Mouse (Mus musculus) Muller cell, postnatal 12 days (primary cell): Measurements from ENCODE around the gene Chrnb2.

Source experiments
- DNase-seq: peaks from one replicate; pipeline ENCODE4 v3.0.0-alpha.2; 2015; ENCODE audit errors: inconsistent ontology term

Chrnb2 gene

GRCm38 (mm10) chr3:89715207-89715966, 49.0 kb downstream of the Chrnb2 start:
- no peak for DNase-seq

DNA sequence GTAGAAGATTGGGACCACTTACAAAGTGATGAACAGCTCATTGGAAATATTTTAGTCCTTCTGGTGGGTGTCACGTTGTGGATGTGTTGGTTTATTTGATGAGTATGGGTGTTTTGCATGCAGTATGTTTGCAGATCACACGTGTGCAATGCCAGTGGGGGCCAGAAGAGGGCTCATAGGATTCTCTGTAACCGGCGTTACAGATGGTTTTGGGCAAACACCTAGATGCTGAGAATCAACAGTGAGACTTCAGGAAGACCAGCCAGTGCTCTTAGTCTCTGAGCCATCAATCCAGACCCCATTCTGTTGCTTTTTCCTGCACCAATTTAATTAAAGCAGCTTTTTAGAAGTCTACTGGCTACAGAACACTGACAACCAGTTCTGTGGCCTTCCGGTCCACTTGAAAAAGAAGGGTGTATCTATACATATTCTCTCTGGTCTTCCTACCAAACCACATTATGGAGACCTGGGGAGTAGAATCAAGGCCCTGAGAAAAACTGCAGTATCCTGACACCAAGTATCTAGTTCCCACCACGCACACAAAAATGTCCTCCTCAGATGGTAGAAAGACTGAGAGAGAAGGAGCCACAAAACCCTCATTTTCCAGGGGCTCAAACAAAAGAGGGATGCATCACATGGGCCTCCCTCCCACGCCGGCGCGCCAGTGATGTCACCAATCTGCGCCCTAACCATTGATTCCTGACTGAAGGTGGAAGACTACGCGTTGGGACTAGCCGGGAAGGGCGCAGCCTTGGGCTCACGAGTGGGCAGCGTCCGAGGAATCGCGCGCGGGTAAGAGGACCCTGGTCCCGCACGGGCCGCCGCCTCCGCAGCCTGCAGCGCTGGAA, 49.8 kb downstream of the Chrnb2 start, which contains the start of gene Adar:
Gene Adar, plus strand, starts transcription at position 664 of the 848 bp plus-strand sequence.
- DNase-seq = peak; percentile 92

- DNase-seq = no peak
Observed at GRCm38 (mm10) chr3:89704064-89704463, 60.4 kb downstream of the Chrnb2 start.

GRCm38 (mm10) chr3:89703596-89703995, 60.8 kb downstream of the Chrnb2 start:
- peak; percentile 6 for DNase-seq

GRCm38 (mm10) chr3:89700461-89700860, 64.0 kb downstream of the Chrnb2 start:
- DNase-seq = no peak

GRCm38 (mm10) chr3:89698958-89699357, 65.5 kb downstream of the Chrnb2 start:
- no peak for DNase-seq
